Mouse (Mus musculus) spleen, adult 2 months (tissue): ENCODE results near the gene Angptl4.

Source experiments
- CTCF ChIP-seq: fragments of 200-500 bp; IDR thresholded peaks from 2 replicates; pipeline ENCODE4 v1.5.1; 2011; ENCODE audit warnings: mild to moderate bottlenecking, inconsistent platforms; ENCODE audit not compliant: insufficient read depth, insufficient read length, insufficient replicate concordance; ENCODE audit errors: extremely low read depth
- POLR2A ChIP-seq: fragments of 200-500 bp; IDR thresholded peaks from 2 replicates; pipeline ENCODE4 v1.6.1; 2011; ENCODE audit warnings: low read depth, low read length, inconsistent platforms

- TF ChIP-seq CTCF (no peak), POLR2A (no peak)
Measured at GRCm38 (mm10) chr17:33729215-33729614, 52.4 kb downstream of the Angptl4 start.
